Mouse (Mus musculus) stomach, embryonic 15.5 days (tissue): ENCODE data around the gene Catsper3. TPM values are rescaled to one million over a fixed set of nuclear protein-coding genes. Genes with fewer than 3 reads are reported as not detected.

Experiments
- ATAC-seq: fragments of 200-750 bp; cut with Nextera tagmentation; 2 replicates; pipeline ENCODE4 v1.8.0; 2017; ENCODE audit warnings: low read depth, moderate number of reproducible peaks, moderate TSS enrichment; ENCODE audit not compliant: insufficient read depth, low FRiP score
- H3K27ac ChIP-seq: fragments of 300-500 bp; sonication (generic); 2 replicates; pipeline ENCODE4 v1.5.1; 2015; ENCODE audit warnings: mild to moderate bottlenecking, inconsistent platforms
- H3K27me3 ChIP-seq: fragments of 300-500 bp; sonication (generic); replicated peaks from 2 replicates; pipeline ENCODE4 v1.6.1; 2015; ENCODE audit warnings: inconsistent platforms
- H3K36me3 ChIP-seq: fragments of 300-500 bp; sonication (generic); 2 replicates; pipeline ENCODE4 v1.6.1; 2015; ENCODE audit warnings: inconsistent platforms
- H3K4me1 ChIP-seq: fragments of 300-500 bp; sonication (generic); 2 replicates; pipeline ENCODE4 v1.6.1; 2015; ENCODE audit warnings: inconsistent platforms
- H3K4me2 ChIP-seq: fragments of 300-500 bp; sonication (generic); 2 replicates; pipeline ENCODE4 v1.6.1; 2015; ENCODE audit warnings: mild to moderate bottlenecking, inconsistent platforms
- H3K4me3 ChIP-seq: fragments of 300-500 bp; sonication (generic); replicated peaks from 2 replicates; pipeline ENCODE4 v1.5.1; 2015; ENCODE audit warnings: inconsistent platforms
- H3K9ac ChIP-seq: fragments of 300-500 bp; sonication (generic); 2 replicates; pipeline ENCODE4 v1.6.1; 2015; ENCODE audit warnings: inconsistent platforms
- H3K9me3 ChIP-seq: fragments of 300-500 bp; sonication (generic); 2 replicates; pipeline ENCODE4 v1.6.1; 2016; ENCODE audit warnings: inconsistent platforms
- WGBS: fragments of 180-500 bp; shearing (Covaris S2); methylation state at CpG from one replicate; pipeline ENCODE4 v1.1.7; 2015; 5-methylcytosine and 5-hydroxymethylcytosine counted together
- polyA plus RNA-seq: library from polyadenylated mRNA; unstranded; fragments of >200 nt; fragmentation: Nextera tagmentation; extraction: Ambion mirVana; gene quantifications from 2 replicates; pipeline ENCODE4 v1.2.1, GENCODE M21; 2015

Gene Catsper3
- polyA plus RNA-seq, 1 experiment from 2014 or later, result not detected

- 6% methylated on average over 50 of the region's 50 CpGs for WGBS
- peak overlapping the region; percentile 59 for H3K9ac ChIP-seq
These were observed 44.0 kb downstream of the Catsper3 start for GRCm38 (mm10) chr13:55828141-55829017.

GRCm38 (mm10) chr13:55829018-55829655 is 44.8 kb downstream of the Catsper3 start:
- Histone ChIP-seq H3K4me2 (peak overlapping the region; percentile 58), H3K27me3 (peaks cover 54% of the 10 kb centered on the region), H3K4me3 (peak overlapping the region; percentile 64), H3K36me3 (no peaks in the 10 kb centered on the region), H3K9me3 (no peaks in the 10 kb centered on the region), H3K4me1 (peaks cover 29% of the 10 kb centered on the region), H3K9ac (peak overlapping the region; percentile 59), H3K27ac (peak overlapping the region; percentile 75)
- ATAC-seq, result no peak
- WGBS, result 11% methylated on average over 12 of the region's 12 CpGs

More at GRCm38 (mm10) chr13:55828141-55829017, 44.0 kb downstream of the Catsper3 start:
- no peak for ATAC-seq
- Histone ChIP-seq H3K4me2 (peak overlapping the region; percentile 58), H3K4me1 (peaks cover 36% of the 10 kb centered on the region), H3K27me3 (peaks cover 47% of the 10 kb centered on the region), H3K9me3 (no peaks in the 10 kb centered on the region), H3K36me3 (no peaks in the 10 kb centered on the region), H3K27ac (peak overlapping the region; percentile 75), H3K4me3 (peak overlapping the region; percentile 64)

GRCm38 (mm10) chr13:55830081-55830832 is 45.9 kb downstream of the Catsper3 start:
- Histone ChIP-seq H3K9me3 (no peaks in the 10 kb centered on the region), H3K36me3 (no peaks in the 10 kb centered on the region), H3K4me3 (peak overlapping the region; percentile 64), H3K27ac (peak overlapping the region; percentile 96), H3K27me3 (peaks cover 47% of the 10 kb centered on the region), H3K9ac (peak overlapping the region; percentile 86), H3K4me1 (peaks cover 21% of the 10 kb centered on the region; the same call in 1 of the 2 replicates), H3K4me2 (peak overlapping the region; percentile 53)
- ATAC-seq, result no peak
- under 1% methylated on average over 48 of the region's 48 CpGs for WGBS

- Histone ChIP-seq H3K36me3 (no peaks in the 10 kb centered on the region), H3K27ac (peak overlapping the region; percentile 96), H3K9me3 (no peaks in the 10 kb centered on the region), H3K27me3 (peaks cover 45% of the 10 kb centered on the region), H3K9ac (peak overlapping the region; percentile 86), H3K4me3 (peak overlapping the region; percentile 64), H3K4me2 (peak overlapping the region; percentile 53), H3K4me1 (peaks cover 18% of the 10 kb centered on the region; the same call in 1 of the 2 replicates)
- WGBS, result under 1% methylated on average over 53 of the region's 82 CpGs
- ATAC-seq, result peak; percentile 66
These were observed 46.7 kb downstream of the Catsper3 start for GRCm38 (mm10) chr13:55830833-55831721.

- peak; percentile 19; the same call in 1 of the 2 replicates for ATAC-seq
These were observed 47.4 kb downstream of the Catsper3 start for GRCm38 (mm10) chr13:55831722-55832160.

GRCm38 (mm10) chr13:55832602-55833001 is 48.2 kb downstream of the Catsper3 start:
- WGBS, result 54% methylated on average over 1 of the region's 1 CpGs
- peak overlapping the region; percentile 84 for H3K27ac ChIP-seq
- H3K9me3 ChIP-seq, result no peaks in the 10 kb centered on the region
- H3K36me3 ChIP-seq, result no peaks in the 10 kb centered on the region
- peak overlapping the region; percentile 64 for H3K4me3 ChIP-seq
- no peak overlapping the region; the same call in 1 of the 2 replicates for H3K9ac ChIP-seq
- no peak for ATAC-seq
- peaks cover 52% of the 10 kb centered on the region for H3K27me3 ChIP-seq
- peaks cover 18% of the 10 kb centered on the region; the same call in 1 of the 2 replicates for H3K4me1 ChIP-seq
- H3K4me2 ChIP-seq, result peak overlapping the region; percentile 53

More at GRCm38 (mm10) chr13:55831722-55832160, 47.4 kb downstream of the Catsper3 start:
- Histone ChIP-seq H3K4me3 (peak overlapping the region; percentile 64), H3K4me2 (peak overlapping the region; percentile 53), H3K9ac (peak overlapping the region; percentile 19), H3K36me3 (no peaks in the 10 kb centered on the region), H3K27me3 (peaks cover 44% of the 10 kb centered on the region), H3K9me3 (no peaks in the 10 kb centered on the region), H3K4me1 (peaks cover 18% of the 10 kb centered on the region; the same call in 1 of the 2 replicates), H3K27ac (peak overlapping the region; percentile 84)
- 7% methylated on average over 25 of the region's 25 CpGs for WGBS

- H3K9me3 ChIP-seq, result no peaks in the 10 kb centered on the region
- H3K36me3 ChIP-seq, result no peaks in the 10 kb centered on the region
- ATAC-seq, result no peak
- no peak overlapping the region for H3K9ac ChIP-seq
- H3K4me3 ChIP-seq, result peak overlapping the region; percentile 64
- peak overlapping the region; percentile 33 for H3K27ac ChIP-seq
- peaks cover 49% of the 10 kb centered on the region for H3K27me3 ChIP-seq
- 23% methylated on average over 7 of the region's 7 CpGs for WGBS
- H3K4me2 ChIP-seq, result peak overlapping the region; percentile 53
- peaks cover 11% of the 10 kb centered on the region; the same call in 1 of the 2 replicates for H3K4me1 ChIP-seq
These were observed 49.6 kb downstream of the Catsper3 start for GRCm38 (mm10) chr13:55833921-55834320.

GRCm38 (mm10) chr13:55834667-55835066 is 50.3 kb downstream of the Catsper3 start:
- H3K9ac ChIP-seq, result peak overlapping the region; percentile 2; the same call in 1 of the 2 replicates
- H3K27ac ChIP-seq, result peak overlapping the region; percentile 33; the same call in 1 of the 2 replicates

GRCm38 (mm10) chr13:55835548-55836097 is 51.3 kb downstream of the Catsper3 start:
- ATAC-seq, result no peak
- Histone ChIP-seq H3K9ac (peak overlapping the region; percentile 61), H3K9me3 (no peaks in the 10 kb centered on the region), H3K27ac (peak overlapping the region; percentile 79), H3K4me3 (peak overlapping the region; percentile 64), H3K36me3 (no peaks in the 10 kb centered on the region), H3K27me3 (peaks cover 61% of the 10 kb centered on the region), H3K4me1 (peaks cover 9% of the 10 kb centered on the region; the same call in 1 of the 2 replicates), H3K4me2 (peak overlapping the region; percentile 53)
- WGBS, result 1% methylated on average over 33 of the region's 33 CpGs

More at GRCm38 (mm10) chr13:55834667-55835066, 50.3 kb downstream of the Catsper3 start:
- 33% methylated on average over 5 of the region's 5 CpGs for WGBS
- Histone ChIP-seq H3K9me3 (no peaks in the 10 kb centered on the region), H3K4me1 (peaks cover 11% of the 10 kb centered on the region; the same call in 1 of the 2 replicates), H3K27me3 (peaks cover 52% of the 10 kb centered on the region), H3K4me2 (peak overlapping the region; percentile 53), H3K36me3 (no peaks in the 10 kb centered on the region), H3K4me3 (peak overlapping the region; percentile 64)
- no peak for ATAC-seq

- Histone ChIP-seq H3K4me2 (peak within 1 kb of the TSS; percentile 53), H3K9ac (peak within 1 kb of the TSS; percentile 61), H3K36me3 (no peaks in the 10 kb centered on the region), H3K4me3 (peak within 1 kb of the TSS; percentile 64), H3K4me1 (0 out of 2 replicates have a peak, but pooled peaks cover 9% of the 10 kb centered on the region), H3K27ac (peak within 1 kb of the TSS; percentile 79), H3K27me3 (peaks cover 57% of the 10 kb centered on the region), H3K9me3 (no peaks in the 10 kb centered on the region)
- ATAC-seq, result no peak
- 5% methylated on average over 35 of the region's 36 CpGs for WGBS
These were observed 51.8 kb downstream of the Catsper3 start, which contains the start of gene Pitx1 for GRCm38 (mm10) chr13:55836142-55836625. Pitx1 (minus strand) TSS chr13:55836192.
